Mouse (Mus musculus) bone marrow, adult 2 months (tissue): ENCODE measurements around the gene Kcnq5.

Source experiments
- CTCF ChIP-seq: fragments of 200-500 bp; IDR thresholded peaks from 2 replicates; pipeline ENCODE4 v1.5.1; 2011; ENCODE audit warnings: low read length, control low read depth; ENCODE audit not compliant: control insufficient read depth, insufficient read depth
- POLR2A ChIP-seq: fragments of 200-500 bp; IDR thresholded peaks from 2 replicates; pipeline ENCODE4 v1.6.1; 2011; ENCODE audit warnings: low read depth, mild to moderate bottlenecking, control low read depth, low read length, borderline replicate concordance; ENCODE audit not compliant: control insufficient read depth

DNA sequence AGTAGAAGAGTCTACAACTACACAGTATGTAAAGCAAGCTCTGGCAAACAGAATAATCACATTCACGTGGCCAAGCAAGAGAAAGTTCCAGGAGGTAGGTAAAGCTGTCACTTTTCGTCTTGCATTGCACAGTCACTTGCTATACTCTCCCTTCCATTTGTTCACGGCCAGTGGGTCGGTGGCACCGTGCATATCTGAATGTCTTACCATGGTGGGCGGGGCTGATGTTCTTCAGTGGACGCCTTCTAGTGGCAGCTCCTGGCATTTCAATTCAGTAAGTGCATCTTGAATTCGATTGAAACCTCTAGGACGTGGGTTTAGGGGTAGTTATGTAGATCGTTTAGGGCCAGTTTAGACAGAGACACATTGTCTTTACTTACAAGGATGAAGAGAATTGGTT lies 439.7 kb downstream of the Kcnq5 start:
- TF ChIP-seq CTCF (no peak), POLR2A (no peak)
